Mouse (Mus musculus) stomach, postnatal 0 days (tissue): ENCODE measurements around the gene D030056L22Rik. TPM values are rescaled to one million over a fixed set of nuclear protein-coding genes. Genes with fewer than 3 reads are reported as not detected.
A peak's percentile ranks its signal among the peaks of the same experiment; 100 is the strongest.

Experiments used
- ATAC-seq: fragments of 200-750 bp; cut with Nextera tagmentation; 2 replicates; pipeline ENCODE4 v1.8.0; 2017; ENCODE audit not compliant: low FRiP score, low TSS enrichment
- DNase-seq: peaks from one replicate; pipeline ENCODE4 v3.0.0-alpha.2; 2016; ENCODE audit warnings: low spot score
- H3K27ac ChIP-seq: fragments of 300-500 bp; sonication (generic); replicated peaks from 2 replicates; pipeline ENCODE4 v1.5.1; 2014; ENCODE audit warnings: mild to moderate bottlenecking, control low read depth
- H3K27me3 ChIP-seq: fragments of 300-500 bp; sonication (generic); 2 replicates; pipeline ENCODE4 v1.6.1; 2014; ENCODE audit warnings: low read length; ENCODE audit not compliant: control insufficient read depth, insufficient read depth
- H3K36me3 ChIP-seq: fragments of 300-500 bp; sonication (generic); 2 replicates; pipeline ENCODE4 v1.6.1; 2014; ENCODE audit warnings: low read length, mixed read lengths; ENCODE audit not compliant: control insufficient read depth, insufficient read depth
- H3K4me1 ChIP-seq: fragments of 300-500 bp; sonication (generic); replicated peaks from 2 replicates; pipeline ENCODE4 v1.6.1; 2014; ENCODE audit warnings: antibody characterized with exemption; ENCODE audit not compliant: control insufficient read depth, insufficient read depth
- H3K4me2 ChIP-seq: fragments of 300-500 bp; sonication (generic); replicated peaks from 2 replicates; pipeline ENCODE4 v1.6.1; 2014; ENCODE audit warnings: low read depth, mild to moderate bottlenecking, control low read depth, moderate library complexity
- H3K4me3 ChIP-seq: fragments of 300-500 bp; sonication (generic); 2 replicates; pipeline ENCODE4 v1.5.1; 2014; ENCODE audit warnings: low read depth, low read length, control low read depth
- H3K9ac ChIP-seq: fragments of 300-500 bp; sonication (generic); 2 replicates; pipeline ENCODE4 v1.6.1; 2014; ENCODE audit warnings: mild to moderate bottlenecking, low read length, control low read depth, mixed read lengths
- H3K9me3 ChIP-seq: fragments of 300-500 bp; sonication (generic); 2 replicates; pipeline ENCODE4 v1.6.1; 2016; ENCODE audit warnings: low read length; ENCODE audit not compliant: control insufficient read depth
- CTCF ChIP-seq: IDR thresholded peaks from 2 replicates; pipeline ENCODE4 v1.5.1; 2016; ENCODE audit warnings: antibody characterized with exemption, low read depth, mild to moderate bottlenecking, moderate library complexity
- EP300 ChIP-seq: optimal IDR thresholded peaks from 2 replicates; pipeline ENCODE3; 2016; ENCODE audit warnings: antibody characterized with exemption
- WGBS: fragments of 180-500 bp; shearing (Covaris S2); extraction: QIAGEN DNeasy Blood & Tissue Kit; methylation state at CpG from one replicate; pipeline ENCODE4 v1.1.7; 2014; 5-methylcytosine and 5-hydroxymethylcytosine counted together
- polyA plus RNA-seq: library from polyadenylated mRNA; unstranded; fragments of >200 nt; fragmentation: Nextera tagmentation; extraction: Ambion mirVana; gene quantifications from 2 replicates; pipeline ENCODE4 v1.2.1, GENCODE M21; 2015

Gene D030056L22Rik
- polyA plus RNA-seq, 1 experiment from 2014 or later = 12.8 TPM

- ATAC-seq (no peak), DNase-seq (no peak)
- Histone ChIP-seq H3K4me1 (no peaks in the 10 kb centered on the region), H3K27ac (no peak overlapping the region), H3K4me3 (no peak overlapping the region), H3K36me3 (no peaks in the 10 kb centered on the region; the same call in 1 of the 2 replicates), H3K4me2 (no peak overlapping the region), H3K27me3 (no peaks in the 10 kb centered on the region), H3K9me3 (no peaks in the 10 kb centered on the region), H3K9ac (no peak overlapping the region)
- TF ChIP-seq EP300 = no peak
- no peak for TF ChIP-seq CTCF
- WGBS = 89% methylated on average over 3 of the region's 3 CpGs
Observed at GRCm38 (mm10) chr19:18695116-18695515, 17.9 kb upstream of the D030056L22Rik start.

- TF ChIP-seq EP300 (no peak), CTCF (no peak)
- ATAC-seq (no peak), DNase-seq (no peak)
- no peaks in the 10 kb centered on the region; the same call in 1 of the 2 replicates for H3K36me3 ChIP-seq
- WGBS = 40% methylated on average over 1 of the region's 1 CpGs
- no peaks in the 10 kb centered on the region for H3K27me3 ChIP-seq
- H3K9me3 ChIP-seq = no peaks in the 10 kb centered on the region
- no peak overlapping the region for H3K27ac ChIP-seq
- no peak overlapping the region for H3K4me3 ChIP-seq
- no peak overlapping the region for H3K9ac ChIP-seq
- no peaks in the 10 kb centered on the region for H3K4me1 ChIP-seq
- no peak overlapping the region for H3K4me2 ChIP-seq
Observed at GRCm38 (mm10) chr19:18695552-18695951, 17.4 kb upstream of the D030056L22Rik start.

- ATAC-seq = no peak
- TF ChIP-seq EP300 = no peak
- no peak for TF ChIP-seq CTCF
- H3K4me3 ChIP-seq = no peak overlapping the region
- no peak overlapping the region for H3K9ac ChIP-seq
- DNase-seq = no peak
- H3K36me3 ChIP-seq = no peaks in the 10 kb centered on the region
- no peaks in the 10 kb centered on the region for H3K9me3 ChIP-seq
- H3K4me2 ChIP-seq = no peak overlapping the region
- no peak overlapping the region for H3K27ac ChIP-seq
- H3K4me1 ChIP-seq = no peaks in the 10 kb centered on the region
- no peaks in the 10 kb centered on the region for H3K27me3 ChIP-seq
Observed at GRCm38 (mm10) chr19:18708101-18708500, 4.9 kb upstream of the D030056L22Rik start.

- ATAC-seq = no peak
- no peak for DNase-seq
- H3K36me3 ChIP-seq = no peaks in the 10 kb centered on the region
- 87% methylated on average over 6 of the region's 6 CpGs for WGBS
- H3K4me3 ChIP-seq = no peak overlapping the region
- H3K27ac ChIP-seq = no peak overlapping the region
- TF ChIP-seq EP300 (no peak), CTCF (no peak)
- H3K27me3 ChIP-seq = no peaks in the 10 kb centered on the region
- no peaks in the 10 kb centered on the region for H3K9me3 ChIP-seq
- H3K4me1 ChIP-seq = no peaks in the 10 kb centered on the region; the same call in 1 of the 2 replicates
- no peak overlapping the region for H3K4me2 ChIP-seq
- H3K9ac ChIP-seq = no peak overlapping the region
Observed at GRCm38 (mm10) chr19:18710903-18711302, 2.1 kb upstream of the D030056L22Rik start.

GRCm38 (mm10) chr19:18711589-18711988 lies 1.4 kb upstream of the D030056L22Rik start:
- Histone ChIP-seq H3K27me3 (no peaks in the 10 kb centered on the region), H3K9ac (no peak overlapping the region), H3K27ac (peak overlapping the region; percentile 96; the same call in 1 of the 2 replicates), H3K4me2 (no peak overlapping the region), H3K36me3 (no peaks in the 10 kb centered on the region), H3K4me1 (no peaks in the 10 kb centered on the region; the same call in 1 of the 2 replicates), H3K9me3 (no peaks in the 10 kb centered on the region), H3K4me3 (no peak overlapping the region)
- WGBS = 61% methylated on average over 9 of the region's 9 CpGs
- ATAC-seq (no peak), DNase-seq (no peak)
- no peak for TF ChIP-seq EP300
- TF ChIP-seq CTCF = no peak

GRCm38 (mm10) chr19:18712153-18712865 lies 684 bp upstream of the D030056L22Rik start:
- no peaks in the 10 kb centered on the region for H3K27me3 ChIP-seq
- H3K27ac ChIP-seq = peak overlapping the region; percentile 96
- no peak for ATAC-seq
- peak; percentile 18 for DNase-seq
- H3K9me3 ChIP-seq = no peaks in the 10 kb centered on the region
- H3K4me1 ChIP-seq = no peaks in the 10 kb centered on the region; the same call in 1 of the 2 replicates
- 43% methylated on average over 16 of the region's 16 CpGs for WGBS
- peak overlapping the region; percentile 82 for H3K9ac ChIP-seq
- H3K4me2 ChIP-seq = peak overlapping the region; percentile 60
- peak overlapping the region; percentile 75 for H3K4me3 ChIP-seq
- no peak for TF ChIP-seq EP300
- TF ChIP-seq CTCF = no peak
- H3K36me3 ChIP-seq = no peaks in the 10 kb centered on the region
